Mouse (Mus musculus): Measurements from ENCODE around the gene Tmeff2.

Gene Tmeff2

GRCm38 (mm10) chr1:51107299-51107698 is 206.9 kb downstream of the Tmeff2 start:
- no peak for DNase-seq

GRCm38 (mm10) chr1:51114721-51115120 is 214.3 kb downstream of the Tmeff2 start:
- no peak for DNase-seq

DNA sequence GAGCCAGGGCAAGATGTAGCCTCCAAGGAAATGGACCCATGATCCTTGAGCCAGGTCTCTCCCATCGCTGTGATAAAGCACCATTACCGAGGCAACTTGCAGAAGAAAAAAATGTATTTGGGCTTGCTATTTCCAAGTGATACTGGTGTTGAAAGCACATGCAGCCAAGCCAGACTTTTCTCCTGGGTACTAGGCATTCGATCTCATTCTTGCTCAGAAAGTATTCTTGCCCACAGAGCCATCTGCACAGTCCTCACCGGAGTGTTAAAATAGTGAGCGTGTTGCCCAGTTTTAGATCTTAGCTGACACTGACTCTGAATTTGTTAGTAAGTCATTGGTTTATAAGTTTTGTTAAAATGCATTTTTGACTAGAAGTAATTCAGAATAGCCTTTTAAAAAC is 215.3 kb downstream of the Tmeff2 start:
- no peak for DNase-seq

DNA sequence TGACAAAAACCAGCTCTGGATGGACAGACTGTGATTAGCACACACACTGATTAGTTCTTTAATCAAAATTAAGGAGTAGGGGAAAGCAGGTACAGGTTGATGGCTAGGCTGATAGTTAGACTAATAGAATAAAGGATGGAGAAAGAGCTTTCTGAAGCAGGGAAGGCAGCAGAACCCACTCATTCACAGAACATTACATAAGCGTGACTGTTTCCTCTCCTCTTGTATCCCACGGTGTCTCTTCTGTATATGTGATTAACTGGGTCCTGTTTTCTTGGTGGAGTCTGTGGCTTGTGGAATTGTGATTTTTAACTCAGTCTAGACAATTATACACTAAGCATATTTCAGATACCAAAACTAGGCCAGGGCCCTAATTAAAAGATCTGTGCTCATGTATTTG is 217.4 kb downstream of the Tmeff2 start:
- DNase-seq = no peak

DNA sequence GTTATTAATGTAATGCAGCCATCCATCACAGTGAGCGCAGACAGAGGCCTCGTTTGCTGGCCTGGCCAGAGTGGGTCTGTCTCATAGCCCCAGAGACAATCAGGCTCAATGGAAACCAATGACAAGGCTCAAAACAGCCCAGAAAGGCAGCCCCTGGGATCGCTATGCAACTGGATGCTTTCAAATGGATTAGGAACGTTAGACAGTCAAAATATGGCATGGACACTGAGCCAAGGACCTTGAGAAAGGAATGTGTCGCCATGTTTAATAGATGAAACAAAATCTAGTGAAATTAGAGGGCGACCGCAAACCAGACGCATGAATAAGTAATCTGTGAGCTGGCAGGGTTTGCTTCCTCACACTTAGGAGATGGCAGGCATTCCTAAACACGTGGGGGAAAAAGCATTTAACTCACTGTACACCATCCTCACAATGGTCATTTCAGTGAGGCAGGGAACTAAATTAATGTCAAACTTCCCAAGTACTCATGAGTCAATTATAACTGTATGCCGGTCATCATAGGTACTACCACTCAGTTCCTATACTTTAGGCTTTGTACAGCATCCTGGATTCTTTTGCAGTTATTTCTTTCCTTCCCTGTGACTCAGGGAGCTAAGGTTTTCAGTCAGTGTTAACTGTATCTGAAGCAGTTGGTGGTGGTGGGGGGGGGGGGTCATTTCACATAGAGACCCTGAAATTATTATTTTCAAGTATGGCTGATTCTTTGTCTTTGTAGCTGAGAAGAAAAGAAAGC is 225.4 kb downstream of the Tmeff2 start:
- no peak for DNase-seq

DNA sequence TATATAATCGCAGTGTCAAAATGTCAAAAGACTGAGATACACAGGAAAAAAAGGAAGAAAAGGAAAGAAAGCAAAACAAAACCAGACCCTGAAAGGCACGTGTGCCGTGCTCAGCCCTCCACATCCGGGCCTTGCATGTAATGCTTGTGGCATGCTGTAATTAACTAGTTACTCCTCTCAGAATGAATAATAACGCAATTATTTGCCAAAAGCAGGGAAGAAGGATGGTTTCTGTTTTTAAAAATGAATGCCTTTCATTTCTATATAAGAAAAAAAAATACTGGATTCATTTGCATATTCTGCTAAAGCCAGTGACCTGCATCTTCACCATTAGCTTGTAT is 225.9 kb downstream of the Tmeff2 start:
- DNase-seq = no peak

DNA sequence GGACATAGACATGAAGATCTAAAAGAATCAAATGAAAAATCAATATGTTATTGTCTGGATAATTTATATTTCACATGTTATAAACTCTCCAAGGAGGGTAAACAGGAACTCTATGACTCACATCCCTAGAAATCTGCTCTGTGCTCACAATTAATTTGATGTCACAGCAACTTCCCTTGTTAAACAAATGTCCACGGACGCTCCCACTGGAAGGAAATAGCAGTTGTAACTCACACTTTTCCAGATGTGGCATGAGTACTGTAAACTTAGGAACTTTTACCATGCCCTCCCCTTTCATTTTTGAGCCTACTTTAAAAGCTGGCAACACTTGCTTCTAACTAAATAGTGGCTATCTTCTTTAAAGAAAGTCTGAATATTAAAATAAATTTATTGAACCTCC is 236.3 kb downstream of the Tmeff2 start:
- no peak for DNase-seq

GRCm38 (mm10) chr1:51139605-51140004 is 239.2 kb downstream of the Tmeff2 start:
- DNase-seq = no peak

DNA sequence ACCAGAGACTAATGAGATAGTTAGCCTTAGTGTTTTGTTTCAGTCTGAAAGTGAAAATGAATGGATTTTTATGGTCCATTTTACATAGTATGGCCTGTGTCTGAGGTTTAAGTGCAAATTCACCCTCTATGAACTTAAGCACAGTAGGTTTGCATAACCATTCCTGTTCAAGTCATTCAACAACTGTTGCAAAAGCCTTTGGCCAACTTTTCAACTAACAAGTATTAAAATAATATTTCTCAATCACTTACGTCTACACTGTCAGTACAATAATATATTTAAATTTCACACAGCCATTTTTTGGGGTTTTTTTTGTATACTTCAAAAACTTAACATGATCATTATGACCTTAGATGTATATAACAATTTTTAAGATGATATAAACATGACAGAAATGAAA is 240.9 kb downstream of the Tmeff2 start:
- DNase-seq = no peak

- no peak for DNase-seq
These were observed 242.3 kb downstream of the Tmeff2 start for GRCm38 (mm10) chr1:51142729-51143128.

DNA sequence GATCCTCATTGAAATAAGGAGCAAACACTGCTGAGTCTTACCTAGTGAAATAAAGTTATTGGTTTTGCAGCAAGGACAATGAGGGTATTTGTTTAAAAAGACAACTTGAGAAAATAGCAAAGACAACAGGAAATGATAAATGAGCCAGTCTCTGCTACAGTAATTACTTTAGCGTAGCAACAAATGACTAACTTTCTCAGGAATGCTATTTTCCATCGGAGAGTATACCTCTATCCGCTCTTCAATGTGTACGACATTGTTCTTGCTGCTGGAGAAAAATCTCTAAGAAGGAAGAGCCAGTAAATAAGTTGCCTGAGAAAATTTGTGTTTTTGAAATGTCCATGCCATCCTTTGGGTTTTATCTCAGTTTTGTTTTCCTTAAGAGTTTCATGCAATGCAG is 245.2 kb downstream of the Tmeff2 start:
- no peak for DNase-seq

- no peak for DNase-seq
These were observed 248.2 kb downstream of the Tmeff2 start for GRCm38 (mm10) chr1:51148481-51149137.

DNA sequence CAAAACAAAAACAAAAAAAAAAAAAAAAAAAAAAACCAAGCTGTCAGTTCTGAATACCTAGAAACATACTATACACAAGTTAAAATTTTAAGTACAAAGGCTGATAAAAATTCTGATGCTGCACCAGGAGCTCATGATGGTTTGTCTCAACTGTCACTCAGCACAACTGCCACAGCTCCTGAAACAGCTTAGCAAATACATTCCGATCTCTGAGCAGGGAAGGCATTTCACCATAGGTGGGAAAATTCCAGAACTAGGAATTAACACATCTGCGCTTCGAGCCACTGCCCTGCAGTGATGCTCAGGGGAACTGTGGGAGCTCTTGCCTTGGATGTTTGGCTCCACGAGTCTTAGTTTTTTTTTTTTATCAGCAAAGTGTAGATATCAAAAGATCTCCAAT is 249.0 kb downstream of the Tmeff2 start:
- no peak for DNase-seq

DNA sequence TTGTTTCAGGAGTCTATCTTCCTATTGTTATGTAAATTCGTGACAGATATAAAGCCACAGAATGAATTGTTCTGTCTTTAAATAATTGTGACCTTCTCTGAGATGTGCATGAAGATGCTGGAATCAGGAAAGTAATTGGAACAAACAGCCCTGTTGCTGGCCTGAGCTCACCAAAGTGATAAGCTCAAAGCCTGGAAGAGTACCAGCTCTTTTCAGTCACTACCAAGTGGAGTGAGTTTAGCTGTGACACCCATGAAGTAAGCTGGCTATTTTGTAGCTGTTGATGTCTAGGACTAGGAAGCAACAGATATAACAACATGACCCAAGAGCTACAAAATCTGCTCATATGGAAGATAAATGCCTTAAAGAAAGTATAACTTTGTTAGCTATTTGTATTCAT is 249.4 kb downstream of the Tmeff2 start:
- DNase-seq = no peak

DNA sequence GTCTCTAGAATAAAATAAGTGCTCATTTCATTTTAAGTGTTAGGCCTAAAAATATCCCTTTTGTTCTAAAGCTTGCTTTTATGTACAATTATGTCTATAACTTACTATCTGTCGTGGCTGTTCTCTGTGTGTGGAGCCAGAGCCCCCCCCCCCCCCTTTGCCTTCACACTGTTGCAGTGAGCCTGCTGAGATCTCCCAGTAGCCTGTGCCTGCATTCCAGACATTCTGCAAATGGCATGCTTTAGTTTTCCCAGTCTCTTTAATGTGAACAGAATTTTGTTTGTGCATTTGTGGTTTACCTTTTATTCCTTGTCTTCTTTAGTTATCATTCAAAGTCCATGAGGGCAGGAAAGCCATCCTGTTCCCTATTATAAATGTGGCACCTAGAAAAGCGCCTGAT is 251.6 kb downstream of the Tmeff2 start:
- DNase-seq = no peak

GRCm38 (mm10) chr1:51152856-51153255 is 252.4 kb downstream of the Tmeff2 start:
- no peak for DNase-seq

- DNase-seq = no peak
These were observed 283.8 kb downstream of the Tmeff2 start for GRCm38 (mm10) chr1:51184276-51184675.

GRCm38 (mm10) chr1:51189008-51189407 is 288.6 kb downstream of the Tmeff2 start:
- DNase-seq = no peak

- no peak for DNase-seq
These were observed 290.8 kb downstream of the Tmeff2 start for GRCm38 (mm10) chr1:51191253-51191652.

DNA sequence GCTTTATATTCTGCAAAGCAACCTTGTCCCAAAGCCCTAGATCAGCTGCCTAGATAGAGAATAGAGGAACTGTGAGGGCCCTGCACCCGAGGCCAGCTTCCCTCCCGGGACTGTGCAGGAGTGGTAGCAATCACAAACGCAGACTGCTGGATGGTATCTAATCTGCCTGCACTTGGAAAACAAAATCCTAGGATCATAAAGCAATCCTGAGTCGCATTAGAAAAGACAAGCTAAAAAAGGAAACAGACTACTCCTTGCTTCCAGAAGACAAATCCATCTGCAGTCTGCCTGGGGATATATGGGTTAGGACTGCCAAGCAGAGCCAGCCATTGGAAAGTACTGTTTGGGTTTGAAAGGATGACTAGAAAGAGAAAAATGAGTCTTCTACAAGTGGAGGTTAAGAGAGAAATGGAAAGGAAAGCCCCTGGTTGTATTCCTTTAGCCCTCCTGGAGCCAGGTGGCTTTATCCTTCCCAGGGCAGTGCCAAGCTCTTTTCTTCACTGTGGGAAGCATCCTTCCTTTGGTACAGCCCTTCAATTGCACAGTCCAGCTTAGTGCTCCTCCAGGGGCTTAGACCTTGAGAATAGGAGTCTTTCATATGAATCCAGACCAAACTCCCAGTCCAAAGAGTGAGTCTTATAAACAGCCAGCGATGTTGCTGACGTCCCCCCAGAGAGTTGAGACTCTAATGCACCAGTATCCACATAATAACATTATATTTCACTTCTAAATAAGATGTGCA is 291.6 kb downstream of the Tmeff2 start:
- no peak for DNase-seq

DNA sequence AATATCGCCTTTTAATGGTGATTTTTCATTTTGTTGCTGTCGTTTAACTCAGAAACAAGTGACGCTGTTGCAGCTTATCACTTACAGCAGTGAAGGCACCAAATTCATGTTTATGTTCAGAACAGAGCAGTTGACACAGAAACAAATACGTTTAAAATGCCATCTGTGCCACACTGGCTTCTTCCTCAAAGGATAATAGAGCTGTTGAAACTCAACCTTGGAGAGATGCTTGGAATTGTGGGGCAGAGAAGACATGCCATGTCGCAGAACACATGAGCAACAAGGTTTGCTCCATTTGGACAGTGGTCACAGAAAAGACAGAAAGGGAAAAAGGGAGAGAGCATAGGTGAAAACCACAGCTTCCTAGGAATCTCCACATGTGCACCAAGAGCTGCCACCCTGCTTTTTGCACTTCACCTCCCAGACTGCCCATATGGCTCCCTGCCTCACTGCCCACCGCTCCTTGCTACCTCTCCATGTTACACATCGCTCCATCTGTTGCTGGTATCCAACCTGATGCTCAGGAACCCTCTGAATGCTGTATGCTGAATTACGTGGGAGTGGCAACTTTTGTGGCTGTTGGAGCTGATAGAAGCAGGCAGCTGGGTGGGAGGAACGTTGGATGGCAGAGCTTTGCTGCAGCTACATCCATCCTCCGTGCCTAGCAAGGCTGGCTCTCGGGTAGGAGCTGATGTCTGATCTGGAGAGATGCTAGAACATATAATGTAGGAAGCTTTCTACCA is 298.8 kb downstream of the Tmeff2 start:
- no peak for DNase-seq

DNA sequence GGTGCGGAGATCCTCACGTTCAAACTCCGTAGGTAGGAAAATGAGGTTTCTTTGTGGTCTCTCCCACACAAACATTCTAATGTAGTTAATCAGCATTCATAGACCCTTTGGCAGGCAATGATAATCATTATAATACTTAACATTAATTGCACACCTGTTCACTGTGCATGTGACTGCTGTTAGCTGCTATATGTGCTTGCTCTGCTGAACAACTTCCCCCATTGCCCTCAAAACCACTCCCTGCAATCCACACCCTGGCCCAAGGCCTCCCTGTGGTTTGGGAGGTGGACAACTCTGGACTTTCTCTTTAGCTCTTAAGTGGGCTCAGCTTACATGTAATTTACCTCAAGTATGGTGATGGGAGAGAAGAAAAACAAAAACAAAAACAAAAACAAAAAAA is 299.5 kb downstream of the Tmeff2 start:
- DNase-seq = no peak

GRCm38 (mm10) chr1:51215631-51216030 is 315.2 kb downstream of the Tmeff2 start:
- no peak for DNase-seq

Measured in thymus, adult 18-20 months (tissue).